Mouse (Mus musculus) liver, adult 2 months (tissue): ENCODE measurements around the gene Fam192a.

Experiments
- CTCF ChIP-seq: fragments of 200-500 bp; IDR thresholded peaks from 2 replicates; pipeline ENCODE4 v1.5.1; 2011; ENCODE audit warnings: low read depth, low read length, control low read depth
- POLR2A ChIP-seq: fragments of 200-500 bp; IDR thresholded peaks from 2 replicates; pipeline ENCODE4 v1.6.1; 2011; ENCODE audit warnings: low read length, control low read depth; ENCODE audit not compliant: insufficient read depth; ENCODE audit errors: extremely low read depth

DNA sequence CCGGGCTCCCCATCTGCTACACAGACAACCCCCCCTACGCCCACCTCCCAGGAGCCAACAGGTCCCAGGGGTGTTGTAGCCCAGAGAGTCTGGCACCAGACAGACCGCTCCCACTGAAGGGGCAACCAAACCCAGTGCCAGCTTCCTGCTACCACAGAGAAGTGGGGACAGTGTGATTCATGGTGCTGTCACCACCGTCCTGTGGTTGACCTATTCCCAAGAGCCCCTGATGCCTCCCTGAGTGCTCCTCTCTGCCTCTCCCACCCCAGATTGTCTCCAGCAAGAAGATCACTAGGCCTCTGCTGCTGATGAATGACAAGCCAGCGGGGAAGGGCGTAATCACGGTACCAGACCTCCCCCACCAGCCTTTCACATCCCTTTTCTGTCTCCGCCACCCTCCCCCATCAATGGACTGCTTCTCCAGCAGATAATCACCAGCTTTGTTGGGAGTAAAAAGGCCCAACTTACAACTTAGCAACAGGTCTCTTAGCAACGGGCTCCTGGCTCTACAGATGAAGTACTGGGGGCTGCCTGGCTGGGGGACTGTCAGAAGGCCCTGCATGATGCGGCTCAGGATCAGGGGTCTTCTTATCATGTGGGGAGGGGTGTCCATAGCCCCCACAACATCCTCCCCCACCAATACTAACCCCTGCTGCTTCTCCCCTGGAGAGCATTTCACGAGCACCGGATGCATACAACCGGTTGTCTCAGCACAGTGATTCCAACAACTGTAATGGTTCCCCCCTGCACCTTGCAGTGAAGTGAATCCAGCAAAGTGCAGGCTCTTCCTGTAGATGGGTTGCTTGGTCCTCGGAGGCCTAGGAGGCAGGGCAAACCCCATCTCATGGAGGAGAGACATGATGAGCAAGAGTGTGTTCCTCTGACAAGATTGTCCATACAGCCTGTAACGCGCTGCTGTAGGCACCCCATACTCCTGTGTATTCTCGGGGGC is 50.0 kb downstream of the Fam192a start:
- TF ChIP-seq POLR2A: no peak
- no peak for TF ChIP-seq CTCF
